11 mouse cellular contexts compared by ENCODE assay signal in genomic region chr6:30649651-30650296, GRCm38 (mm10). TPM values are rescaled to one million over a fixed set of nuclear protein-coding genes. Genes with fewer than 3 reads are reported as not detected.
DNase-seq lines count a peak whose midpoint lies in the region; ATAC-seq and TF ChIP-seq lines count a peak whose summit lies in the region.
"Had no signal": no experiment of that assay in that cellular context is flagged by ENCODE, and none has a peak within 500 bp of the region (broad histone marks: within the 10 kb centered on the region; RNA-seq: fewer than 3 reads in every experiment).

No protein-coding gene starts in this region.

- H3K27me3 ChIP-seq in cerebellum, adult 2 months (ENCODE audit: control insufficient read depth, insufficient read depth, low read length): no peaks in the 10 kb centered on the region; the same call in 1 of the 2 replicates
- H3K27me3 ChIP-seq in hindbrain, postnatal 0 days (ENCODE audit: insufficient read depth, low read length): no peaks in the 10 kb centered on the region

- intact Hi-C loops in left cerebral cortex, adult 2 months (cut with DNase I): no loop called here

- no peaks in the 10 kb centered on the region for H3K9me3 ChIP-seq in hindbrain, postnatal 0 days (ENCODE audit: low read length)

- no peak overlapping the region for H3K9ac ChIP-seq in hindbrain, postnatal 0 days (replicated peaks; ENCODE audit: low read length)

- no peaks in the 10 kb centered on the region; the same call in 1 of the 2 replicates for H3K4me1 ChIP-seq in cerebellum, adult 2 months (ENCODE audit: control insufficient read depth, insufficient read depth, low read length)
- peaks cover 9% of the 10 kb centered on the region; the same call in 1 of the 2 replicates for H3K4me1 ChIP-seq in hindbrain, postnatal 0 days (ENCODE audit: insufficient read depth, low read length)

- H3K36me3 ChIP-seq in hindbrain, postnatal 0 days (ENCODE audit: insufficient read depth, low read length): no peaks in the 10 kb centered on the region

- peak overlapping the region; percentile 32 for H3K4me3 ChIP-seq in cerebellum, adult 2 months (replicated peaks; ENCODE audit: insufficient read depth, low read depth, low read length)
- H3K4me3 ChIP-seq in left cerebral cortex, adult 2 months: no peak overlapping the region
- no peak overlapping the region for H3K4me3 ChIP-seq in hindbrain, postnatal 0 days (ENCODE audit: low read length)

- H3K4me2 ChIP-seq in hindbrain, postnatal 0 days (ENCODE audit: low read depth, low read length): no peak overlapping the region
- H3K4me2 ChIP-seq: liver, embryonic 11.5 days had no signal

- no peak for ATAC-seq in hindbrain, postnatal 0 days

- peak; percentile 12 to 15 for DNase-seq in cerebellum, adult 2 months
- no peak for DNase-seq in cerebellum, adult 11 months
- peak; percentile 38 to 46 for DNase-seq in left cerebral cortex, adult 18-20 months (ENCODE audit: low spot score in 2 of 2)
- DNase-seq in left cerebral cortex, adult 2 months (ENCODE audit: extremely low spot score in 1 of 2, low spot score in 2 of 2): no peak
- DNase-seq in hindbrain, postnatal 0 days (ENCODE audit: low spot score): peak; percentile 51
- DNase-seq in skeletal muscle tissue, adult 2 months (ENCODE audit: low read depth, low spot score): peak; percentile 50
- no peak for DNase-seq in ovary, postnatal 14 days (ENCODE audit: low spot score)
- no peak for DNase-seq in Muller cell, postnatal 12 days (ENCODE audit: inconsistent ontology term)

- TF ChIP-seq POLR2A in cerebellum, adult 2 months (IDR thresholded peaks at IDR 0.05; ENCODE audit: borderline replicate concordance, insufficient read depth, low read length): no peak

- TF ChIP-seq CTCF in cerebellum, adult 2 months (IDR thresholded peaks at IDR 0.05; ENCODE audit: borderline replicate concordance, insufficient read depth, low read depth, low read length): no peak
- TF ChIP-seq CTCF in left cerebral cortex, adult 2 months (IDR thresholded peaks at IDR 0.05): no peak
- no peak for TF ChIP-seq CTCF in hindbrain, postnatal 0 days (IDR thresholded peaks at IDR 0.05; ENCODE audit: low read depth)

- no peak overlapping the region for H3K27ac ChIP-seq in cerebellum, adult 2 months (ENCODE audit: insufficient read depth, low read length)
- H3K27ac ChIP-seq in left cerebral cortex, adult 2 months: no peak overlapping the region
- H3K27ac ChIP-seq in hindbrain, postnatal 0 days: no peak overlapping the region

- WGBS in cerebellum, adult 2 months: 8% methylated on average over 11 of the region's 11 CpGs
- 40% methylated on average over 11 of the region's 11 CpGs for WGBS in hindbrain, postnatal 0 days

RNA-seq across cellular contexts. Expression of gene Cpa1, which starts 10.8 kb away (rescaled TPM):
- not detected in 2 replicates for polyA plus RNA-seq in cerebellum, adult 2 months (2012; rRNA removed)
- not detected for total RNA-seq in left cerebral cortex, adult 18-20 months (2021)
- total RNA-seq in left cerebral cortex, adult 2 months (2021): not detected
- total RNA-seq in hindbrain, postnatal 0 days (2014; rRNA removed): 0.68 and 0.84 TPM in 2 replicates
- polyA plus RNA-seq in hindbrain, postnatal 0 days (2015; fragmentation: Nextera tagmentation; extraction: Ambion mirVana): 0.40 and 0.68 TPM in 2 replicates
- polyA plus RNA-seq: cortical plate, adult 2 months had no signal

RNA-seq across cellular contexts. Expression of gene Cpa5, which starts 39.0 kb away (rescaled TPM):
- polyA plus RNA-seq in cerebellum, adult 2 months (2012; rRNA removed): 0.05 TPM in 1 of 2 replicates, not detected in the other
- total RNA-seq in left cerebral cortex, adult 18-20 months (2021): not detected
- not detected for total RNA-seq in left cerebral cortex, adult 2 months (2021)
- total RNA-seq in hindbrain, postnatal 0 days (2014; rRNA removed): not detected in 2 replicates
- 0.14 TPM in 1 of 2 replicates, not detected in the other for polyA plus RNA-seq in hindbrain, postnatal 0 days (2015; fragmentation: Nextera tagmentation; extraction: Ambion mirVana)
- total RNA-seq: heart, postnatal 14 days had no signal
- polyA plus RNA-seq: liver, embryonic 11.5 days had no signal

RNA-seq across cellular contexts. Expression of gene Cep41, which starts 43.8 kb away (rescaled TPM):
- polyA plus RNA-seq in cerebellum, adult 2 months (2012; rRNA removed): 4.0 and 4.1 TPM in 2 replicates
- 1 to 10 TPM; 6.4 to 7.0 TPM for total RNA-seq in left cerebral cortex, adult 18-20 months (2021)
- total RNA-seq in left cerebral cortex, adult 2 months (2021): 1 to 10 TPM; 6.5 to 9.2 TPM
- total RNA-seq in hindbrain, postnatal 0 days (2014; rRNA removed): 6.1 and 9.8 TPM in 2 replicates
- polyA plus RNA-seq in hindbrain, postnatal 0 days (2015; fragmentation: Nextera tagmentation; extraction: Ambion mirVana): 8.2 TPM in 2 replicates

Comparison
In these comparisons a context has a peak if more than half of its experiments do, and no peak if none do; other contexts are left out.
1. DNase-seq: peak in cerebellum, adult 2 months (2 of 2), left cerebral cortex, adult 18-20 months (2 of 2), hindbrain, postnatal 0 days (single experiment) and skeletal muscle tissue, adult 2 months (single experiment); none in cerebellum, adult 11 months (single experiment), left cerebral cortex, adult 2 months (0 of 2), ovary, postnatal 14 days (single experiment) and Muller cell, postnatal 12 days (single experiment).